Mouse (Mus musculus) kidney, embryonic 15.5 days (tissue): ENCODE measurements at regions not wholly inside any gene's neighbourhood (a gene's known extent, or its start where the extent isn't known, plus 50 kb on each side); places are given as distances from the start of the nearest gene placed in this dataset.
A peak's percentile ranks its signal among the peaks of the same experiment; 100 is the strongest.

Source experiments
- ATAC-seq: fragments of 200-750 bp; cut with Nextera tagmentation; replicated peaks from 2 replicates; pipeline ENCODE4 v1.8.0; 2017; ENCODE audit warnings: moderate TSS enrichment; ENCODE audit not compliant: low FRiP score
- H3K27ac ChIP-seq: fragments of 300-500 bp; sonication (generic); 2 replicates; pipeline ENCODE4 v1.5.1; 2015; ENCODE audit warnings: mild to moderate bottlenecking, inconsistent platforms
- H3K27me3 ChIP-seq: fragments of 300-500 bp; sonication (generic); 2 replicates; pipeline ENCODE4 v1.6.1; 2015; ENCODE audit warnings: inconsistent platforms
- H3K36me3 ChIP-seq: fragments of 300-500 bp; sonication (generic); 2 replicates; pipeline ENCODE4 v1.6.1; 2015; ENCODE audit warnings: inconsistent platforms
- H3K4me1 ChIP-seq: fragments of 300-500 bp; sonication (generic); 2 replicates; pipeline ENCODE4 v1.6.1; 2015; ENCODE audit warnings: inconsistent platforms
- H3K4me2 ChIP-seq: fragments of 300-500 bp; sonication (generic); 2 replicates; pipeline ENCODE4 v1.6.1; 2015; ENCODE audit warnings: moderate library complexity, mild to moderate bottlenecking, inconsistent platforms
- H3K4me3 ChIP-seq: fragments of 300-500 bp; sonication (generic); replicated peaks from 2 replicates; pipeline ENCODE4 v1.5.1; 2015; ENCODE audit warnings: mild to moderate bottlenecking, inconsistent platforms
- H3K9ac ChIP-seq: fragments of 300-500 bp; sonication (generic); 2 replicates; pipeline ENCODE4 v1.6.1; 2015; ENCODE audit warnings: mild to moderate bottlenecking, inconsistent platforms
- H3K9me3 ChIP-seq: fragments of 300-500 bp; sonication (generic); replicated peaks from 2 replicates; pipeline ENCODE4 v1.6.1; 2016; ENCODE audit warnings: inconsistent platforms
- WGBS: fragments of 180-500 bp; shearing (Covaris S2); methylation state at CpG from one replicate; pipeline ENCODE4 v1.1.7; 2015; ENCODE audit warnings: mixed read lengths; 5-methylcytosine and 5-hydroxymethylcytosine counted together

GRCm38 (mm10) chr13:101464928-101465747, 302.9 kb downstream of the Pik3r1 start:
- no peaks in the 10 kb centered on the region for H3K9me3 ChIP-seq
- H3K27ac ChIP-seq, result peak overlapping the region; percentile 63
- H3K4me1 ChIP-seq, result peaks cover 12% of the 10 kb centered on the region; the same call in 1 of the 2 replicates
- H3K27me3 ChIP-seq, result no peaks in the 10 kb centered on the region
- H3K4me2 ChIP-seq, result no peak overlapping the region
- no peak overlapping the region for H3K9ac ChIP-seq
- 25% methylated on average over 7 of the region's 7 CpGs for WGBS
- H3K4me3 ChIP-seq, result no peak overlapping the region
- ATAC-seq, result peak; percentile 91
- no peaks in the 10 kb centered on the region for H3K36me3 ChIP-seq

GRCm38 (mm10) chr13:101456926-101457325, 311.1 kb downstream of the Pik3r1 start:
- Histone ChIP-seq H3K4me2 (no peak overlapping the region), H3K9ac (no peak overlapping the region), H3K4me1 (no peaks in the 10 kb centered on the region), H3K4me3 (no peak overlapping the region), H3K27ac (no peak overlapping the region), H3K36me3 (no peaks in the 10 kb centered on the region), H3K9me3 (no peaks in the 10 kb centered on the region), H3K27me3 (no peaks in the 10 kb centered on the region)
- ATAC-seq, result no peak
- WGBS, result 71% methylated on average over 2 of the region's 2 CpGs

- ATAC-seq, result no peak
- Histone ChIP-seq H3K9me3 (no peaks in the 10 kb centered on the region), H3K36me3 (no peaks in the 10 kb centered on the region), H3K4me3 (no peak overlapping the region), H3K27me3 (no peaks in the 10 kb centered on the region), H3K4me1 (no peaks in the 10 kb centered on the region), H3K4me2 (no peak overlapping the region), H3K9ac (no peak overlapping the region), H3K27ac (no peak overlapping the region)
Measured at GRCm38 (mm10) chr13:101454276-101454675, 313.7 kb downstream of the Pik3r1 start.

- H3K9ac ChIP-seq, result no peak overlapping the region
- H3K4me1 ChIP-seq, result no peaks in the 10 kb centered on the region
- H3K4me3 ChIP-seq, result no peak overlapping the region
- H3K4me2 ChIP-seq, result no peak overlapping the region
- no peaks in the 10 kb centered on the region for H3K9me3 ChIP-seq
- no peaks in the 10 kb centered on the region for H3K36me3 ChIP-seq
- no peak for ATAC-seq
- 79% methylated on average over 6 of the region's 6 CpGs for WGBS
- H3K27ac ChIP-seq, result no peak overlapping the region
- no peaks in the 10 kb centered on the region for H3K27me3 ChIP-seq
Measured at GRCm38 (mm10) chr13:101450501-101450900, 317.5 kb downstream of the Pik3r1 start.

- Histone ChIP-seq H3K9me3 (no peaks in the 10 kb centered on the region), H3K36me3 (no peaks in the 10 kb centered on the region), H3K4me3 (no peak overlapping the region), H3K27me3 (no peaks in the 10 kb centered on the region), H3K9ac (no peak overlapping the region), H3K4me2 (no peak overlapping the region), H3K27ac (no peak overlapping the region), H3K4me1 (peaks cover 8% of the 10 kb centered on the region)
- 37% methylated on average over 3 of the region's 3 CpGs for WGBS
- ATAC-seq, result no peak
Measured at GRCm38 (mm10) chr13:101439517-101439916, 328.5 kb downstream of the Pik3r1 start.

GRCm38 (mm10) chr13:101439041-101439440, 329.0 kb downstream of the Pik3r1 start:
- Histone ChIP-seq H3K27me3 (no peaks in the 10 kb centered on the region), H3K36me3 (no peaks in the 10 kb centered on the region), H3K27ac (no peak overlapping the region), H3K9ac (no peak overlapping the region), H3K4me3 (no peak overlapping the region), H3K9me3 (no peaks in the 10 kb centered on the region), H3K4me2 (no peak overlapping the region), H3K4me1 (peaks cover 8% of the 10 kb centered on the region)
- 10% methylated on average over 6 of the region's 6 CpGs for WGBS
- peak; percentile 69; the same call in 1 of the 2 replicates for ATAC-seq

GRCm38 (mm10) chr13:101433162-101433561, 334.9 kb downstream of the Pik3r1 start:
- no peak overlapping the region for H3K27ac ChIP-seq
- no peaks in the 10 kb centered on the region for H3K36me3 ChIP-seq
- H3K4me3 ChIP-seq, result no peak overlapping the region
- H3K9me3 ChIP-seq, result no peaks in the 10 kb centered on the region
- ATAC-seq, result no peak
- no peak overlapping the region for H3K4me2 ChIP-seq
- H3K9ac ChIP-seq, result no peak overlapping the region
- WGBS, result 95% methylated on average over 6 of the region's 6 CpGs
- peaks cover 4% of the 10 kb centered on the region for H3K4me1 ChIP-seq
- no peaks in the 10 kb centered on the region for H3K27me3 ChIP-seq

GRCm38 (mm10) chr13:101427426-101428221, 340.4 kb downstream of the Pik3r1 start:
- ATAC-seq, result peak; percentile 89
- H3K4me2 ChIP-seq, result no peak overlapping the region
- no peaks in the 10 kb centered on the region for H3K36me3 ChIP-seq
- H3K9me3 ChIP-seq, result no peaks in the 10 kb centered on the region
- H3K4me3 ChIP-seq, result no peak overlapping the region
- H3K4me1 ChIP-seq, result peaks cover 11% of the 10 kb centered on the region
- no peak overlapping the region for H3K9ac ChIP-seq
- no peaks in the 10 kb centered on the region for H3K27me3 ChIP-seq
- WGBS, result 46% methylated on average over 12 of the region's 12 CpGs
- H3K27ac ChIP-seq, result peak overlapping the region; percentile 74

GRCm38 (mm10) chr13:101426461-101426860, 341.6 kb downstream of the Pik3r1 start:
- H3K27ac ChIP-seq, result no peak overlapping the region
- no peaks in the 10 kb centered on the region for H3K9me3 ChIP-seq
- no peak overlapping the region for H3K9ac ChIP-seq
- H3K27me3 ChIP-seq, result no peaks in the 10 kb centered on the region
- no peak overlapping the region for H3K4me2 ChIP-seq
- no peak overlapping the region for H3K4me3 ChIP-seq
- H3K4me1 ChIP-seq, result peaks cover 15% of the 10 kb centered on the region
- no peak for ATAC-seq
- H3K36me3 ChIP-seq, result no peaks in the 10 kb centered on the region
- 69% methylated on average over 5 of the region's 5 CpGs for WGBS

GRCm38 (mm10) chr13:101422082-101422481, 345.9 kb downstream of the Pik3r1 start:
- WGBS, result 26% methylated on average over 3 of the region's 3 CpGs
- Histone ChIP-seq H3K4me3 (no peak overlapping the region), H3K4me1 (0 out of 2 replicates have a peak, but pooled peaks cover 3% of the 10 kb centered on the region), H3K9ac (no peak overlapping the region), H3K27ac (no peak overlapping the region), H3K4me2 (no peak overlapping the region), H3K27me3 (no peaks in the 10 kb centered on the region), H3K9me3 (no peaks in the 10 kb centered on the region), H3K36me3 (no peaks in the 10 kb centered on the region)
- ATAC-seq, result no peak

GRCm38 (mm10) chr13:101419457-101420025, 348.5 kb downstream of the Pik3r1 start:
- 80% methylated on average over 7 of the region's 7 CpGs for WGBS
- Histone ChIP-seq H3K9me3 (no peaks in the 10 kb centered on the region), H3K4me2 (no peak overlapping the region), H3K27ac (no peak overlapping the region), H3K4me3 (no peak overlapping the region), H3K9ac (no peak overlapping the region), H3K4me1 (0 out of 2 replicates have a peak, but pooled peaks cover 3% of the 10 kb centered on the region), H3K36me3 (no peaks in the 10 kb centered on the region), H3K27me3 (no peaks in the 10 kb centered on the region)
- no peak for ATAC-seq

- WGBS, result 86% methylated on average over 6 of the region's 6 CpGs
- no peaks in the 10 kb centered on the region for H3K9me3 ChIP-seq
- H3K27ac ChIP-seq, result no peak overlapping the region
- H3K4me2 ChIP-seq, result no peak overlapping the region
- no peak overlapping the region for H3K9ac ChIP-seq
- no peak for ATAC-seq
- H3K36me3 ChIP-seq, result no peaks in the 10 kb centered on the region
- no peaks in the 10 kb centered on the region for H3K27me3 ChIP-seq
- no peak overlapping the region for H3K4me3 ChIP-seq
- H3K4me1 ChIP-seq, result 0 out of 2 replicates have a peak, but pooled peaks cover 3% of the 10 kb centered on the region
Measured at GRCm38 (mm10) chr13:101418272-101418671, 349.7 kb downstream of the Pik3r1 start.
